Mouse (Mus musculus) midbrain, embryonic 16.5 days (tissue): ENCODE measurements around the gene Gm14685. TPM values are rescaled to one million over a fixed set of nuclear protein-coding genes. Genes with fewer than 3 reads are reported as not detected.
"Not testable (repeated sequence)": the region's sequence is repeated elsewhere in the genome, so short reads cannot be mapped to it uniquely, and the experiment has no call there.

Experiments used
- ATAC-seq: fragments of 200-750 bp; cut with Nextera tagmentation; 2 replicates; pipeline ENCODE4 v1.8.0; 2017; ENCODE audit warnings: moderate TSS enrichment
- H3K27ac ChIP-seq: fragments of 300-500 bp; sonication (generic); 2 replicates; pipeline ENCODE4 v1.5.1; 2014; ENCODE audit warnings: mild to moderate bottlenecking, low read length, mixed read lengths
- H3K27me3 ChIP-seq: fragments of 300-500 bp; sonication (generic); 2 replicates; pipeline ENCODE4 v1.6.1; 2014; ENCODE audit warnings: low read depth, low read length, mixed read lengths; ENCODE audit not compliant: control insufficient read depth, insufficient read depth
- H3K36me3 ChIP-seq: fragments of 300-500 bp; sonication (generic); 2 replicates; pipeline ENCODE4 v1.6.1; 2014; ENCODE audit warnings: mild to moderate bottlenecking, low read length, moderate library complexity, mixed read lengths; ENCODE audit not compliant: control insufficient read depth, insufficient read depth
- H3K4me1 ChIP-seq: fragments of 300-500 bp; sonication (generic); 2 replicates; pipeline ENCODE4 v1.6.1; 2014; ENCODE audit warnings: mild to moderate bottlenecking, low read length, mixed read lengths; ENCODE audit not compliant: control insufficient read depth, insufficient read depth
- H3K4me2 ChIP-seq: fragments of 300-500 bp; sonication (generic); 2 replicates; pipeline ENCODE4 v1.6.1; 2014; ENCODE audit warnings: mild to moderate bottlenecking, low read length, mixed read lengths
- H3K4me3 ChIP-seq: fragments of 300-500 bp; sonication (generic); 2 replicates; pipeline ENCODE4 v1.5.1; 2014; ENCODE audit warnings: low read depth, mild to moderate bottlenecking, low read length, moderate library complexity, mixed read lengths
- H3K9ac ChIP-seq: fragments of 300-500 bp; sonication (generic); 2 replicates; pipeline ENCODE4 v1.6.1; 2014; ENCODE audit warnings: low read depth, low read length, mixed read lengths
- H3K9me3 ChIP-seq: fragments of 300-500 bp; sonication (generic); replicated peaks from 2 replicates; pipeline ENCODE4 v1.6.1; 2014; ENCODE audit warnings: mild to moderate bottlenecking, low read length, mixed read lengths; ENCODE audit not compliant: control insufficient read depth, poor library complexity, severe bottlenecking
- WGBS: fragments of 180-500 bp; shearing (Covaris S2); extraction: QIAGEN DNeasy Blood & Tissue Kit; methylation state at CpG from one replicate; pipeline ENCODE4 v1.1.7; 2014; 5-methylcytosine and 5-hydroxymethylcytosine counted together
- polyA plus RNA-seq: library from polyadenylated mRNA; unstranded; fragments of >200 nt; fragmentation: Nextera tagmentation; extraction: Ambion mirVana; gene quantifications from 2 replicates; pipeline ENCODE4 v1.2.1, GENCODE M21; 2015

Gm14685 gene
- polyA plus RNA-seq: 2.5 TPM in 2 replicates

DNA sequence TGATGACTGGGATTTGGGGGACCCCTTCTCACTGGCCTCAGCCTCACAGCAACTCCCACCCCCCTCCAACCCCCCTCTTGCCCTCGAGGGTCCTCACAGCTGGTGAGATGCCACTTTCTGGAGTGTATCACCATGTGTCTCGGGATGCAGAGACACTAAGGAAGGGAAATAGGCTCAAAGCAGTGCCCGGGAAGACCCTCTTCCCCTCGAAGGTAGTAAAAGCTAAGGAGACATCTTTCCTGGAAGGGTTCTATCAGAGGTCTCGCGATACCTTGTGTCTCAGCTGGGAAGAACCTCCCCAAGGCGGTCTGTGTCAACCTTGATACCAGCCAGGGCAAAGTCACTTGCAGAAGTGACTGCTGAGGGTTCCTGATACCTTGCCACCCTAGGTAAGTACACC is at the start of gene Gm14685:
Gene Gm14685 (plus strand): TSS at position 301 of the 400 bp plus-strand sequence.
- not testable (repeated sequence) for H3K4me1 ChIP-seq, H3K9me3 ChIP-seq, ATAC-seq, H3K27ac ChIP-seq, H3K27me3 ChIP-seq, H3K9ac ChIP-seq, H3K4me2 ChIP-seq, H3K36me3 ChIP-seq, H3K4me3 ChIP-seq
- WGBS: no CpG with 5 or more reads among the region's 7 CpGs

DNA sequence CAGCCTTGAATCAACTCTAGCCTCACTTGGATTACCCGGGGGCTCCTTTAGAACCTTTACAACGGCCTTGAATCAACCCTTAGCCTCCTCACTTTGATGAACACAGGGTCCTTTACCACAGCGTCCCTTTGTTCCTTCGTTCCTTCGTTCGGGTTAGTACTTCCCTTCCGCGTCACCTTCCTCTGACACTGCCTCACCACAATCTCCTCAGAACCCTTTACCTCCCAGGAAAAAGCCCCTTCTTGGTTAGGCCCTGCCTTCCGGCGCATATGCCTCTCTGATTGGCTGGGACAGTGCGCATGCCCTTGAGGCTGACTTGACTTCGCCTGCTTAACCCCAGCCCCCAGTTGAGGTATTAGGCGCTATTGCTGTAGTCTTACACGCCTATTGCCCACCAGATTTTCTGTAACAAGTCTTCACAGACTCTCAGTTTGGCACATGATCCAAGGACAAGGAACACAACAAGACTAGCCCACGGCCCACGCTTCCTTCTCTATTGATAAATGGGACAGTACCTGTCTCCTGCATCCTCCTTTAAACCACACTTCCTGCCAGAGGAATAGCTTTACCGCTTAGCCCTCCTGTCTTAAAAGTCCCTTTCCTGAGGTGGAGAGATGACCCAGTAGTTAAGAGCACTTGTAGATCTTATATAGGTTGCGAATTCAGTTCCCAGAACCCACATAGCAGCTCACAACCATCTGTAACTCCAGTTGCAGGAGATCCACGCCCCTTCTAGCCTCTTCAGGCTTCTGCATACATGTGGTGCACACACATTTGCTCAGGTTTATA is 34.4 kb upstream of the Gm14685 start, which contains the start of gene Xlr4a:
Gene Xlr4a (minus strand): TSS at position 212 of the 789 bp plus-strand sequence.
- not testable (repeated sequence) for H3K9ac ChIP-seq, H3K9me3 ChIP-seq, H3K4me1 ChIP-seq, H3K27ac ChIP-seq, ATAC-seq, H3K36me3 ChIP-seq, H3K4me2 ChIP-seq, H3K27me3 ChIP-seq, H3K4me3 ChIP-seq
- WGBS: 87% methylated on average over 17 of the region's 19 CpGs

DNA sequence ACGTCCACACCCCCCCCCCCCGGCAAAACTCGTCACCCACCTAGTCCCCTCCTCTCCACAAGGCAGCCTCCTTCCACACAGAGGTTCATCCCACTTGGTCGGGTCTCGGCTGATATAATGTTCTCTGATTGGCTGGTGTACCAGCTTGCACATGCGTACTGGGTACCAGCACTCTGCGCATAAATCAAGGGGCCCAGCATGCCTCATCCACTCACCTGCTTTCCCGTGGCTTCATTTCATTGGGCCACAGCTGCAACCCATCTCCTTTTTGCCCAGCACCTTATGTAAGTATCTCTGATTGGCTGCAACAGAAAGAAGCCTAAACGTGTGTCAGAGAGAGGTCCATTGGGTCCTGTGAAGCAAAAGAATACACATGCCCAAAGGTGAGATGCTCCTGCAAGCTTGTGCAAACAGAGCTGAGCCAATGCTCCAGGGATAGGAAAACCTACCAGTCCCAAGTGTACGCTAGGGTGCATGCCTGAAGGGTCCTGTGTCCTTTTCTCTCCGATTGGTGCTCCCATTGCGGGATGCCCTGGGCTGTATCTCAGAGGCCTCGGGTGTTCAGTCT is 19.8 kb upstream of the Gm14685 start, which contains the start of gene Xlr3a:
Gene Xlr3a (minus strand): TSS at position 155 of the 568 bp plus-strand sequence.
- ATAC-seq, H3K9ac ChIP-seq, H3K27me3 ChIP-seq, H3K4me2 ChIP-seq, H3K4me3 ChIP-seq, H3K36me3 ChIP-seq, H3K4me1 ChIP-seq, H3K27ac ChIP-seq, H3K9me3 ChIP-seq: not testable (repeated sequence)
- 73% methylated on average over 13 of the region's 13 CpGs for WGBS

DNA sequence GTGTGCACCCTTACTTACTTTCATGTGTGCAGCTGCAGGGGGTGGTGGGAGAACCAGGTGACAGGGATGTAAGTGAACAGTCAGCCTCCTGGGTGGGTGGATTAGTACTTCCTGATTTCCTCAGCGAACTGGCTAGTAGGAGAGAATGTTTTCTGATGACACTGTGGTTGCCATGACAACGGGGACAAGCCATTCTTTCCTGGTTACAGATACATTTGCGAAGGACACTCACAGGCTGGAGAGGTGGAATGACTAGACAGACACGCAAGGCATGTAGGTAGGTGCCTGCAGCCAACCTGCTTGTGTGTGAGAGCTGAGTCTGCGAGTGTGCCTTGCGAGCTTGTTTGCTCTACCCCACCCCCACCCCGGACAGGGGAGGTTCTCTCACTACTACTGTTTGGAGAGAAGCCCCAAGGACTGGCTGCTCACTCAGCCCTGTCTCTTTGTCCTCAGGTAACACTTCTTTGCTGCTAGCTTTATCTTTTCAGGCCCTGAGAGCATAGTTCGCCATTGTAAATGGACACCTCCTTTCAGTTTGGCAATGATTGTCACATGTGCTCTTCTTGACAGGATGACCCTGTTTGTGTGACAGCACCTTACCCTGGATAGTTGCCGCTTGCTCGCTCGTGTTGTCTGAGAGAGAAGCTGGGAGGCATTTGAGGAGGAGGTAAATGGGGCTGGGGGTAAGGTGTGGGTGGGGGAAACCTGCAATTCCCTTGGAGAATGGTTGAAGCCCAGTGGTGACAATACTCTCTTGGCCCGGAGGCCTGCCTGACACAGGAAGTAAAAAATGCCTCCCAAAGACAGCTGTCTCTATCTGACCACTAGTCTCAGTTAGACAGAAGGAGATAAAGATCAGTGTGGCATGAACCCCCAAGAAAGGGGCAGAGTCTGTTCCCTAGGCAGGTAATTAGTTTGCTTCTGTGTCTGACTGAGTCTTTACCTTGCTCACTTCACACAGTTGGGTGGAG is 6.3 kb downstream of the Gm14685 start:
- not testable (repeated sequence) for H3K27ac ChIP-seq

DNA sequence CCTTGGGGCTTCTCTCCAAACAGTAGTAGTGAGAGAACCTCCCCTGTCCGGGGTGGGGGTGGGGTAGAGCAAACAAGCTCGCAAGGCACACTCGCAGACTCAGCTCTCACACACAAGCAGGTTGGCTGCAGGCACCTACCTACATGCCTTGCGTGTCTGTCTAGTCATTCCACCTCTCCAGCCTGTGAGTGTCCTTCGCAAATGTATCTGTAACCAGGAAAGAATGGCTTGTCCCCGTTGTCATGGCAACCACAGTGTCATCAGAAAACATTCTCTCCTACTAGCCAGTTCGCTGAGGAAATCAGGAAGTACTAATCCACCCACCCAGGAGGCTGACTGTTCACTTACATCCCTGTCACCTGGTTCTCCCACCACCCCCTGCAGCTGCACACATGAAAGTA is 26.4 kb downstream of the Gm14685 start:
- H3K4me2 ChIP-seq, H3K36me3 ChIP-seq, H3K27me3 ChIP-seq, H3K4me3 ChIP-seq, H3K9me3 ChIP-seq, H3K27ac ChIP-seq, H3K4me1 ChIP-seq, H3K9ac ChIP-seq: not testable (repeated sequence)
- ATAC-seq: peak; percentile 92
- WGBS: no CpG with 5 or more reads among the region's 7 CpGs

More for the DNA sequence above, 6.3 kb downstream of the Gm14685 start:
- H3K27me3 ChIP-seq, H3K4me3 ChIP-seq, H3K36me3 ChIP-seq, H3K4me1 ChIP-seq, H3K4me2 ChIP-seq, H3K9ac ChIP-seq, H3K9me3 ChIP-seq: not testable (repeated sequence)
- WGBS: no CpG with 5 or more reads among the region's 12 CpGs
- peak; percentile 94 for ATAC-seq

DNA sequence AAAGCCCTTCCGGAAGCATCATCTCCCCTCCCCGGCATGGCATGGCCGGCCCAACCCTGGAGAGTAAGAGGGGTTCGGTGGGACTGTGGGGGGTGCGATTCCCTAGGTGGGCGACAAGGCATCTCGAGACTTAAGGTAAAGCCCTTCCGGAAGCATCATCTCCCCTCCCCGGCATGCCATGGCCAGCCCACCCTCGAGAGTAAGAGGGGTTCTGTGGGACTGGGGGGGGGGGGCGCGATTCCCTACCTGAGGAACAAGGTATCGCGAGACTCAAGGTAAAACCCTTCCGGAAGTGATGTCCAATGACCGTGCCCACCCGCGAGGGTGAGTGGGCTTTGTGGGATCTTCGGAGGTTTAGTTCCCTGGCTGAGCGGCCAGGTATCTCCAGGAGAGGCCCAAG is 31.6 kb downstream of the Gm14685 start, which contains the start of gene Xlr5b:
Gene Xlr5b (plus strand): TSS at position 301 of the 400 bp plus-strand sequence.
- H3K9me3 ChIP-seq, H3K4me2 ChIP-seq, H3K27me3 ChIP-seq, H3K36me3 ChIP-seq, H3K4me3 ChIP-seq, H3K4me1 ChIP-seq, ATAC-seq, H3K27ac ChIP-seq, H3K9ac ChIP-seq: not testable (repeated sequence)
- no CpG with 5 or more reads among the region's 20 CpGs for WGBS

DNA sequence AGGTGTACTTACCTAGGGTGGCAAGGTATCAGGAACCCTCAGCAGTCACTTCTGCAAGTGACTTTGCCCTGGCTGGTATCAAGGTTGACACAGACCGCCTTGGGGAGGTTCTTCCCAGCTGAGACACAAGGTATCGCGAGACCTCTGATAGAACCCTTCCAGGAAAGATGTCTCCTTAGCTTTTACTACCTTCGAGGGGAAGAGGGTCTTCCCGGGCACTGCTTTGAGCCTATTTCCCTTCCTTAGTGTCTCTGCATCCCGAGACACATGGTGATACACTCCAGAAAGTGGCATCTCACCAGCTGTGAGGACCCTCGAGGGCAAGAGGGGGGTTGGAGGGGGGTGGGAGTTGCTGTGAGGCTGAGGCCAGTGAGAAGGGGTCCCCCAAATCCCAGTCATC is 32.5 kb downstream of the Gm14685 start, which contains the start of gene DXBay18:
Gene DXBay18 (minus strand): TSS at position 101 of the 400 bp plus-strand sequence.
- H3K27ac ChIP-seq, H3K36me3 ChIP-seq, H3K4me1 ChIP-seq, H3K9me3 ChIP-seq, H3K4me2 ChIP-seq, H3K27me3 ChIP-seq, H3K9ac ChIP-seq, ATAC-seq, H3K4me3 ChIP-seq: not testable (repeated sequence)
- WGBS: no CpG with 5 or more reads among the region's 7 CpGs

DNA sequence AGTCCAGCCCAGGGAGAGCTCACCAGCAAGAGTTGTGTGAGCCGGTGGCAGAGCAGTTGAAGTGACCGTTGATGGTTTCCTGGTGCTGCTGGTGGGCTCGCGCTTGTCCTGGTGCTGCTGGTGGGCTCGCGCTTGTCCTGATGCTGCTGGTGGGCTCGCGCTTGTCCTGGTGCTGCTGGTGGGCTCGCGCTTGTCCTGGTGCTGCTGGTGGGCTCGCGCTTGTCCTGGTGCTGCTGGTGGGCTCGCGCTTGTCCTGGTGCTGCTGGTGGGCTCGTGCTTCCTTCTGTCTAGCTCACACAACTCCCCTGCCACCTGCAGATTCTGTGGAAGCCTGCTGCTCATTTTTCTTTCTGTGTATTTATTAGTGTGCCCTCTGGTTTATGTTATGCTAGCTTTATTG is 60.0 kb downstream of the Gm14685 start, which contains the start of gene Spin2d:
Gene Spin2d (minus strand): TSS at position 101 of the 400 bp plus-strand sequence.
- WGBS: 84% methylated on average over 6 of the region's 15 CpGs
- not testable (repeated sequence) for H3K9ac ChIP-seq, H3K27ac ChIP-seq, H3K36me3 ChIP-seq, H3K9me3 ChIP-seq, H3K4me3 ChIP-seq, H3K4me1 ChIP-seq, H3K4me2 ChIP-seq, H3K27me3 ChIP-seq, ATAC-seq
